Mouse (Mus musculus) spleen, postnatal 14 days (tissue): ENCODE measurements around the gene Armh1.
A peak's percentile ranks its signal among the peaks of the same experiment; 100 is the strongest.
"Not testable (repeated sequence)": the region's sequence is repeated elsewhere in the genome, so short reads cannot be mapped to it uniquely, and the experiment has no call there.

Source experiments
- DNase-seq, 2 experiments: peaks; one replicate each; pipeline ENCODE4 v3.0.0; 2021 to 2022; ENCODE audit warnings: low spot score in 2 of 2

Gene Armh1

GRCm38 (mm10) chr4:117267831-117268437 lies 16.0 kb upstream of the Armh1 start:
- DNase-seq, result no peak

DNA sequence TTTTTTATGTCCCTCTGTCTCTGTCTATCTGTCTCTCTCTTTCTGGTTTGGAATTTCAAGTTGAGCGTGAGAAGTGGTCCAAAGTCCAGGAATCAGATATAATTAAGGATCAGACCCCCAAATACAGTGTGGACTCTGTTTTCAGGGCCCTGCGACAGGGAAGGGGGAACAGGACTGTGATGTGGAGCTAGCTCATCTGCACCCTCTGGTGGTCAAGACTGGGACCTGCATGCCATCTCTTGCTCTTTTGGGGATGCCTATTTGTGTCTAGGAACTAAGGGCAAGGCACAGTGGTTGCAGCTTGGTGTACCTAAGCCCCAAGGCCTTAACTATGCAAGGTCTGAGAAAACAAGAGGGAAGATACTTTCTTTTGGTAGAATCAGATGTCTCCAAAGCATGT lies 15.4 kb upstream of the Armh1 start:
- peak; percentile 45 to 66 for DNase-seq

GRCm38 (mm10) chr4:117262987-117263386 lies 11.1 kb upstream of the Armh1 start:
- no peak for DNase-seq

DNA sequence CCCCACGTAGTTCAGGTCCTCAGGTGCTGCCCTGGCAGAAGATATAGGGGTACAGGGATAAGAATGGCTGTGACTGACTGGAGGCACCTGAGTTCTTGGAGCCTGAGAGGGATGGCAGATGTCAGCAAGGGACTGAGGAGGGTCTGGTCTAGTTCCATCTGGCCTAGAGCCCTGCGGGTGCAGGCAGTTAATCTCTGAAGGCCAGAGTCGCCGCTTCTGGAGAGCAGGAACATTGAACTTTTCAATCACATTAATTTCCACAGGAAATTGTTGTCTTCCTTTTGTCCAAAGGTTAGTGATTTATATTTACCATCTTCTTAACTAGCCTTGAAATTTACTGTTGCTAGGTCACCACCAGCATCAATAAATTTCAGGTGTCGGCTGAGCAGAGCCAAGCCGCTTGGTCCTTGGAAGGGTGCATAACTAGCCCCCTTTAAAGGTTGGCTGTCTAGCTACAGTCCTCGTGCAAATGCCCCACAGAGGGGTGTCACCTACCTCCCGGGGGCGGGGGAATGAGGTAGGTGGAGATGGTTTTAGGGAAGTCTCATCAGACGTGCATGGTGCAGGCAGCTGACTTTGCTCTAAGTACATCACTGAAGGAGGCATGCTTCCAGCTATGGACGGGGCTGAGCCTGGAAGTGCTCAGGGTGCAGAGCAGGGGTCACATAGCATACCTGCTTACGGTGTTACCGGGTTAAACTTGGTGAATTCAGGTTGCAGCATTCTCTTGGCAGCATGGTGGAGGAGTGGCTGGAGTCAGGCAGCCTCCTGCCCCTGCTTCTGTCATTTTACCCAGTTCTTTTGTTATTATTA lies 10.4 kb upstream of the Armh1 start:
- no peak for DNase-seq

GRCm38 (mm10) chr4:117261222-117261621 lies 9.3 kb upstream of the Armh1 start:
- DNase-seq, result no peak

DNA sequence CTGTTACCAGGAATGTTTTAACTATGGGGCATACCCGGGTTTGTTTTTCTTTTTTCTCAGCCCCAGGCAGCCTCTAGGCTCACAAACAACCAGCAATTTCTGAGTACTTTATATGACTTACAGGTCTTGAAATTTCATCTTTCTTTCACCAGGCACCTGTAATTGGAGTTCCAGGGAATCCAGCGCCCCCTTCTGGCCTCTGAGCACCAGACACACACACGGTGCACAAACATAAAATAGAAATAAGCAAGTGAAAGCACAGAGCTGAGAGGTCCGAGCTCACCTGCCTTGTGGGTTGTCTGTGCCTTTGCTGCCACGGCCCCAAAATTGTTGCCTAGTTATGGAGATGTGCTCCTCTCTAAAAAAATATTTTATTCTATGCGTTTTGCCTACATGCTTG lies 8.0 kb upstream of the Armh1 start:
- DNase-seq, result not testable (repeated sequence)

DNA sequence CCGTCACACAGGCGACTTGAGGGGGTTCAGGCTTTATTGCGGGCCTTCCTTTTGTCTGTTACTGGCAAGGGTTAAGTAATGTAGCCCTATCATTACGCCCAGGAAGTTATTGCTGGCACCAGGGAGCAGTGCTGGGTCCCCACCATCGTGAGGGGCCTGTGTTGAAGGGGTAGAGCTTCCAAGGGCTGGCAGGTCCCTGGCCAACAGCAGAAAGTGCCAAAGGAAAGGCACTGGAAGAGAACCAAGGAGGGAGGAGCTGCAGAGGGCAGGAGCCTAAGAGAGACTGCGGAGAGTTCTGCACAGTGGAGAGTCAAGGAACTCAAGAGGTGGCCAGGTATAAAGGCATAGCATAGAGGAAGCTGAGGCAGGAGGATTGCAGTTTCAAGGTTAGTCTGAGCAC lies 2.7 kb upstream of the Armh1 start:
- DNase-seq, result no peak

DNA sequence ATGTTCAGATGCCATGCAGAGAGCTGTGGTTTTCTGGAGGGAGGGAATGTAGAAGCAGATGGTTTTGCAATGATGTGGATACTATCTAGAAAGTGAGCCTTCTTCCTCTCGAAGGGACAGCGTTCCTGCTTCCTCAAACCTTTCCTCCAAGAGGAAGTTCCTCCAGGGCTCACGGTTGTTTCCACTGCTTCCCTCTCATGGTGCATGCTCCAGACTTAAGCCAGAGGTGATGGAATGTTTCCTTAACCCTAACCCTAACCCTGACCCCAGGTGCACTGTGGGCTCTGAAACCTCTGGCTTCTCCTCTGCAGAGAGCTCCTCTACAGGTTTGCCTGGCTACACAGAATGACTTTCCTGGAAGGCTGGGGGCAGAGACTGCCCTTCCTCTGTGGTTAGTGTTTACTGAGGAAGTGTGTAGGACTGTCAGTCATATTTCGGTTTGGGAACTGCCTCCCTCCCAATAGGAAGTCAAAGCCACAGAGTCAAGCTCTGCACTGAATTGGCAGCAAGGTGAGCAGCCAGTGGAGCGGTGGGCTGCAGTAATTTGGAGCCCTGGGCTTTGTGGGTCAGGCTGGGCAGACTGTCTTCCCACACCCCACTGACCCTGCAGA lies 2.2 kb upstream of the Armh1 start:
- no peak for DNase-seq

DNA sequence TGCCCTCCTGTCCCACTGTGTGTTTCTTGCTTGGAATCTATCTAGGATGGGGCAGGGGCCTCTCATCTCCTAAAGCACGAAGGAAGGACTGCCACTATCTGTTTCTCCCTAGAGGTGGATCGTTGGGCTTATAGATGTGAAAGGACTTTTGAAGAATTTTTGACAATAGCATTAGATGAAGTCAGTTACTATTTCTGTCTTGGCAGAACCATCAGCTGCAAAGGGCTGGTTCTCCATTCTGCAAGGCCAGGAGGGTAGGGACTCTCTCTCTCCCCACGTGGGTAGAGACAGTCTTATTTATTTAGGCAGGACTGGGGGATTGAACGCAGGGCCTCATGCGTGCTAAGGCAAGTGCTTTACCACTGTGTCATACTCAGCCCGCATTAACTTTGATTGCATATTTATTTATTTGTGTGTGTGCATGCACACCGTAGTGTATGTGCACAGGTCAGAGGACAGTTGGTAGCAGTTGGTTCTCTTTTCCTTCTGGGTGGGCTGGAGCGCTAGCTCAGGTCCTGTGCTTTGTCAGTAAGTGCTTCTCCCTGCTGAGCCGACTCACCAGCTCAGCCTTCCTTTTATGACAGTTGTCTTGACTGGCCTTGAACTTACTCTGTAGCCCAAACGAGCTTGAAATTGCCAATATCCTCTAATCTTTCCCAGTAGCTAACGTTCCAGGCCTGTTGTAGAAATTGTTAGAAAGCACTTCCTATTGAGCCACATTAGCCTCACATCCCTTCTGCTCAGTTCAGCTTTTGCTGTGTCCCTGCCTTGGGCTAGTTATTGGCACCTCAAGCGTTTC lies 1.5 kb upstream of the Armh1 start:
- DNase-seq, result no peak

DNA sequence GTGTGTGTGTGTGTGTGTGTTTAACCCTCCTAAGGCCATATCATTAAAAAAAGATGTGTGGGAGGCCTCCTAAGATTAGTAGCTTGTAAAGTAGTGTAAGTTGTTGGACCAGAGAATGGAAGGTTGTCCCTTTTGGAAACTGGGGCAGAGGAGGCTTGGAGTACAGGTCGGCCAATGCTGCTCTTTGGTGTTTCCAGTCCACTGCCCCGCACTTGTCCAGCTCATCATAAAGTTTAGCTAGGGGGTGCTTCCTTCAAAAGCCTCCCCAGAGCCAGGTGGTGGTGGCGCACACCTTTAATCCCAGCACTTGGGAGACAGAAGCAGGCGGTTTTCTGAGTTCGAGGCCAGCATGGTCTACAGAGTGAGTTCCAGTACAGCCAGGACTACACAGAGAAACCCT lies 830 bp upstream of the Armh1 start:
- DNase-seq, result no peak

- DNase-seq, result no peak
Observed at GRCm38 (mm10) chr4:117252351-117252750, 426 bp upstream of the Armh1 start.

DNA sequence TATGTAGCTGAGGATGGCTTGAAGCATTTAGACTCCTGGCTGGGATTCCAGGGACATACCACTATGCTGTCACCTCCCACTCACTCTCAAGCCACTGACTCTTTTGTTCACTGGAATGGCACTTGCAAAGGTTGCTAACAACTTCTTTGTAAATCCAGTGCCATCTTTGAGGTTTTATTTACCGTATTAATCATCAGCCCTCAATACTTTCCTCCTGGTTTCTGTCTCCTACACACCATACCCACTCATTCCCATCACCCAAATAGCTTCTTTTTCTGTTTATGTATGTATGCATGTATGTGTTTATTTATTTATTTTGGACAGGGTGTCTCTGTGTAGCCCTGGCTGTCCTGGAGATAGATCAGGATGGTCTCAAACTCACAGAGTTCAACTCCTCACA lies 943 bp downstream of the Armh1 start:
- DNase-seq, result no peak

- DNase-seq, result no peak
Observed at GRCm38 (mm10) chr4:117240867-117241266, 11.1 kb downstream of the Armh1 start.

DNA sequence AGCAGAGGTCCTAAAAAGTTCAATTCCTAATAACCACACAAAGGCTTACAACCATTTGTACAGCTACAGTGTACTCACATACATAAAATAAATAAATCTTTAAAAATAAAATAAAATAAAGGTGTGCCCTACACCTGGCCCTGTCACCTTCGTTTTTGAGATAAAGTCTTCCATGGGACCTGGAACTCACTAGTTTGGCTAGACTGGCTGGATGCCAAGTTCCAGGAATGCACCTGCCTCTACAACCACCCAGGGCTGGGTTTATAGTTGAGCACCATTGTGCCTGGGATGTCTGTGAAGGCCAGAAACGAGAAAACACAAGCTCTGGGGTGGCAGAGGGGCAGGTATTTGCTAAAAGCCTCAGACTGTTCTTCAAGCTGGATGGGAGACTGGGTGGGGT lies 12.8 kb downstream of the Armh1 start:
- no peak for DNase-seq

- DNase-seq, result no peak
Observed at GRCm38 (mm10) chr4:117235822-117236221, 16.1 kb downstream of the Armh1 start.

GRCm38 (mm10) chr4:117234166-117234741 lies 17.7 kb downstream of the Armh1 start:
- no peak for DNase-seq

DNA sequence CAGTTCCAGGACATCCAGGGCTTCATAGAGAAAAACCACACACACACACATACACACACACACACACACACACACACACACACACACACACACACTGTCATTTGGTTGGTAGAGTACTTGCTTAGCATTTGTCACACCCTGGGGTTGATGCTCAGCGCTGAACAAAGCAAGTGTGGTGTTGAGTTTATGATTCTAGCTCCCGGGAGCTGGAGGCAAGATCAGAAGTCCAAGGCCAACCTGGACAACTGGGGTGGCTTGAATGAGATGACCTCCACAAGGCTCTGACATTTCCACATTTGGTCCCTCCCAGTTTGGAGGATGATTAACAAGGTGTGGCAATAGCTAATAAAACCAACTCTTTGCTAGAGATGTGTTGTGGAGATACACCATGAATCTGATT lies 20.7 kb downstream of the Armh1 start:
- no peak for DNase-seq

- no peak for DNase-seq
Observed at GRCm38 (mm10) chr4:117230331-117230730, 21.6 kb downstream of the Armh1 start.

GRCm38 (mm10) chr4:117229590-117229989 lies 22.3 kb downstream of the Armh1 start:
- no peak for DNase-seq

GRCm38 (mm10) chr4:117225250-117225649 lies 26.7 kb downstream of the Armh1 start:
- no peak for DNase-seq

- no peak for DNase-seq
Observed at GRCm38 (mm10) chr4:117224122-117224521, 27.8 kb downstream of the Armh1 start.

- DNase-seq, result no peak
Observed at GRCm38 (mm10) chr4:117223001-117223400, 28.9 kb downstream of the Armh1 start.
